Mouse (Mus musculus): ENCODE measurements around the gene Kif26b.

Gene Kif26b

GRCm38 (mm10) chr1:178667808-178668207 is 138.9 kb downstream of the Kif26b start:
- no peak for DNase-seq

- DNase-seq, result no peak
These were observed 140.0 kb downstream of the Kif26b start for GRCm38 (mm10) chr1:178668907-178669306.

- no peak for DNase-seq
These were observed 144.1 kb downstream of the Kif26b start for GRCm38 (mm10) chr1:178673051-178673450.

- no peak for DNase-seq
These were observed 144.6 kb downstream of the Kif26b start for GRCm38 (mm10) chr1:178673506-178673905.

GRCm38 (mm10) chr1:178675542-178676252 is 146.8 kb downstream of the Kif26b start:
- DNase-seq, result peak in 1 of 2 experiments; percentile 22

- DNase-seq, result no peak
These were observed 148.2 kb downstream of the Kif26b start for GRCm38 (mm10) chr1:178677160-178677559.

GRCm38 (mm10) chr1:178677630-178678221 is 148.8 kb downstream of the Kif26b start:
- DNase-seq, result no peak

GRCm38 (mm10) chr1:178683631-178684030 is 154.7 kb downstream of the Kif26b start:
- peak; percentile 67 to 74 for DNase-seq

GRCm38 (mm10) chr1:178684991-178685680 is 156.2 kb downstream of the Kif26b start:
- no peak for DNase-seq

- DNase-seq, result no peak
These were observed 158.0 kb downstream of the Kif26b start for GRCm38 (mm10) chr1:178686881-178687280.

- DNase-seq, result peak; percentile 61 to 63
These were observed 160.6 kb downstream of the Kif26b start for GRCm38 (mm10) chr1:178689512-178689911.

- DNase-seq, result no peak
These were observed 162.8 kb downstream of the Kif26b start for GRCm38 (mm10) chr1:178691679-178692078.

GRCm38 (mm10) chr1:178700102-178700501 is 171.2 kb downstream of the Kif26b start:
- DNase-seq, result no peak

GRCm38 (mm10) chr1:178703496-178703895 is 174.6 kb downstream of the Kif26b start:
- no peak for DNase-seq

GRCm38 (mm10) chr1:178707925-178708351 is 179.0 kb downstream of the Kif26b start:
- DNase-seq, result no peak

- no peak for DNase-seq
These were observed 179.4 kb downstream of the Kif26b start for GRCm38 (mm10) chr1:178708356-178708755.

GRCm38 (mm10) chr1:178712189-178712873 is 183.4 kb downstream of the Kif26b start:
- no peak for DNase-seq

GRCm38 (mm10) chr1:178714209-178714608 is 185.3 kb downstream of the Kif26b start:
- no peak for DNase-seq

- no peak for DNase-seq
These were observed 187.5 kb downstream of the Kif26b start for GRCm38 (mm10) chr1:178716411-178716810.

- DNase-seq, result peak; percentile 50 to 65
These were observed 191.9 kb downstream of the Kif26b start for GRCm38 (mm10) chr1:178720821-178721220.

- DNase-seq, result peak; percentile 40 to 41
These were observed 193.9 kb downstream of the Kif26b start for GRCm38 (mm10) chr1:178722793-178723192.

GRCm38 (mm10) chr1:178725536-178725935 is 196.6 kb downstream of the Kif26b start:
- DNase-seq, result peak; percentile 57 to 81

- no peak for DNase-seq
These were observed 199.3 kb downstream of the Kif26b start for GRCm38 (mm10) chr1:178728256-178728655.

Data from cerebellum, postnatal 10 days (tissue).